Mouse (Mus musculus): ENCODE data around the gene Larp1. TPM values are rescaled to one million over a fixed set of nuclear protein-coding genes. Genes with fewer than 3 reads are reported as not detected.

Larp1 gene
- 43.0 and 56.5 TPM in 2 replicates for polyA plus RNA-seq (2012; rRNA removed)

DNA sequence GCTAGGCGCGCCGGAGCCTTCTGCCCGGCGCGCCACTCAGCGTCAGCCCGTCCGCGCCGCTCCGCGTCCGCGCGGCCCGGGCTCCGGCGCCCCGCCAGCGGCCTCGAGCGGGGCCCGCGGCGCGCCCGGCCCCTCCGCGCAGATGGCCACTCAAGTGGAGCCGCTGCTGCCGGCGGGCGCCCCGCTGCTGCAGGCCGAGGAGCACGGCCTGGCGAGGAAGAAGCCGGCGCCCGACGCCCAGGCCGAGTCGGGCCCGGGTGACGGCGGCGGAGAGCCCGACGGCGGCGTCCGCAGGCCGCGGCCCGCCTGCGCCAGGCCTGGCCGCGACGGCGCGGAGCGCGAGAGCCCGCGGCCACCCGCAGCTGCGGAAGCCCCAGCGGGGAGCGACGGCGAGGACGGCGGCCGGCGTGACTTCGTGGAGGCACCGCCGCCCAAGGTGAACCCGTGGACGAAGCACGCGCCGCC, at the start of gene Larp1:
TSS of gene Larp1 (plus strand) at position 14 of the 465 bp plus-strand sequence.
- no peak for DNase-seq (ENCODE audit: low read depth)

DNA sequence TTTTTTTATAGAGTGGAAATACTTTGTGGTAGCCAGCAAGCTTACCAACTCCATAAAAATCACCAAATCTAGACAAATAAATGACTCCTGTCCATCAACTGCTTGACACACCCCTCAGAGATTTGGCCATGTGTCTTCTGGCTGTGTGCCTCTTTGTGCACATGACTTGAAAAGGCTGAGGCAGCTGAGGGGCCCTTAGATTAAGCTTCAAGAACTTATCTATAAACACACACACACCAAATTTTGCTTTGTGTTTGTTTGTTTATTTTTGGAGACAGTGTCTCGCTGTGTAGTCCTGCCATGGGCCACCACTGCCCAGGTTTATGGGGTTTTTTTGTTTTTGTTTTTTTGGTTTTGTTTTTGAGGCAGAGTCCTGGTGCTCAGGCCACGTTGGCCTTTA, 48.9 kb upstream of the Larp1 start:
- no peak for DNase-seq (ENCODE audit: low read depth)

DNA sequence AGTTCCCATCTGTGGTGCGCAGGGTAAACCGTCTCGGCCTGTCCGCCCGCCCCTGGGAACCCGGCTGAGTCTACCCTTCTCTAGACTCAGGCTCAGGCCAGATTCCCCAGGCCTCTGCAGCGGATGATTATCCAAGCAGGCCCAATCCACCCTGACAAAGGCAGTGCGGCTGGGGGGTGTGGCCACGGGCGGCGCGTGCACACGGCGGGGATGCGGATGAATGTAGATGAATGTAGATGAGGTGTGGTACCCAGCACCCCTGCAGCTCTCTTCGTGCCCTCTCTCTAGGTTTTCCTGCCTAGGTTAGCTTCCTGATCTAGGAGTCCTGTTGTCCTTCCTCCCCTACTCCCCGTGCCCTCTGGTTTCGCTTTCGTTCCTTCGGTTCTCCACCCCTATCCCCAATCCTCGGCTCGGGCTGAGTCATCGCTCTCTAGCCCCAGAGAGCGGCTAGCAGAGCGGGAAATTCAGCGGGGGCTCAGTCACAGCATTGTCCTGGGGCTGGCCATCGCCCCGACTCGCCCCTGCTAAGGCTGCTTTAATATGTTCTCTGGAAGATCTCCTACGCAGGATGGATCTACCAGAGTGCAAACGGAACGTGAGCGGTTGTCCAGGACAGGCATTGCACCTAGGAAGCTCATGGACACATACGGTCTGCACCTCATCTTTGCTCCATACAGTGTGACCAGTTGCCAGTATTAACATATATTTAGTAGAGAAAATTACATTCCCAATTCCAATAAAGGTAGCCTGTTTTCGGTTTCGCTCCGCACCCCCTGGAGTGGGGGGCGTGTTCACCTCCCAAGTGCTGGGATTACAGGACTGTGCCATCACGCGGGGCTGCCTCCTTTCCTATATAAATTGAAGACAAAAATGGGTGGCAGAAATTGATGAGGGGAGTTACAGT, 46.2 kb upstream of the Larp1 start:
- DNase-seq (ENCODE audit: low read depth) = no peak

- no peak for DNase-seq (ENCODE audit: low read depth)
Measured at GRCm38 (mm10) chr11:57963291-57963870, 45.5 kb upstream of the Larp1 start.

DNA sequence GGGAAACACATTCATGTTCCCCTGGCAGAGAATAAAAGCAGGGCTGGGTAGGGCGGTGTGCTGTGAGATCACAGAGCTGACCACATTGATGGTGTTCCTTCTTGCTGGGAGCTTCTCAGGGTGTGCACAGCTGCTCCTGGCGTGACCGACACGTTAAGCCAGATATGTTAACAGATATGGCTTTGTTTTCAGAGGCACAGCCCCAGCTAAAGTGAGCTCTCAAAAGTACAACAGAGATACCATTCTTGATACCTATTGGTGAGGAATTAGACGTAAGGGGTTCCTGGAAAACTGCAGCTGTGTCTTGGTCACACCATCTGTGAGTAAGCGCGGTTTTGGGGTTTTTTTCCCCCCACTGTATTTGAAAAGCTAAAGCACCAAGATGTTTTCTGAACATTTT, 42.2 kb upstream of the Larp1 start:
- DNase-seq (ENCODE audit: low read depth) = no peak

- DNase-seq (ENCODE audit: low read depth) = no peak
Measured at GRCm38 (mm10) chr11:57968301-57968700, 40.6 kb upstream of the Larp1 start.

DNA sequence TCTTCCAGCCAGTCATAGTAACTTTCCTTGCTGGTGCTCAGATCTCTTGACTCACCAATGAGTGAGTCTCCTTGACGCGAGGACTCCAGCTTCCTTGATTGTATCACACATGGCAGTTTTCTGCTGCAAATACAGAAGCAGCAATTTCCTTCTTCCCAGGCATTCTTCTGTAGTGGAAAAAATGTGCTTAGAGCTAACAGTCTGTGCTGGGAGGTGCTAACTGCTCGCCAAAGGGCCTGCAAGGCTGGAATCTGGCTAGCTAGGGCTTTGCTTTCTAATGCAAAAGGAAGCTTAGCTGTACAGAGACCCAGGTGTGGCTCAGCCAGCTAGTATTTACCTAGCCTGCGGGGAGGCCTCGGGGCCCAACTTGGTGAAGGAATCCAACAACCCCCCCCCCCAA, 38.3 kb upstream of the Larp1 start:
- no peak for DNase-seq (ENCODE audit: low read depth)

DNA sequence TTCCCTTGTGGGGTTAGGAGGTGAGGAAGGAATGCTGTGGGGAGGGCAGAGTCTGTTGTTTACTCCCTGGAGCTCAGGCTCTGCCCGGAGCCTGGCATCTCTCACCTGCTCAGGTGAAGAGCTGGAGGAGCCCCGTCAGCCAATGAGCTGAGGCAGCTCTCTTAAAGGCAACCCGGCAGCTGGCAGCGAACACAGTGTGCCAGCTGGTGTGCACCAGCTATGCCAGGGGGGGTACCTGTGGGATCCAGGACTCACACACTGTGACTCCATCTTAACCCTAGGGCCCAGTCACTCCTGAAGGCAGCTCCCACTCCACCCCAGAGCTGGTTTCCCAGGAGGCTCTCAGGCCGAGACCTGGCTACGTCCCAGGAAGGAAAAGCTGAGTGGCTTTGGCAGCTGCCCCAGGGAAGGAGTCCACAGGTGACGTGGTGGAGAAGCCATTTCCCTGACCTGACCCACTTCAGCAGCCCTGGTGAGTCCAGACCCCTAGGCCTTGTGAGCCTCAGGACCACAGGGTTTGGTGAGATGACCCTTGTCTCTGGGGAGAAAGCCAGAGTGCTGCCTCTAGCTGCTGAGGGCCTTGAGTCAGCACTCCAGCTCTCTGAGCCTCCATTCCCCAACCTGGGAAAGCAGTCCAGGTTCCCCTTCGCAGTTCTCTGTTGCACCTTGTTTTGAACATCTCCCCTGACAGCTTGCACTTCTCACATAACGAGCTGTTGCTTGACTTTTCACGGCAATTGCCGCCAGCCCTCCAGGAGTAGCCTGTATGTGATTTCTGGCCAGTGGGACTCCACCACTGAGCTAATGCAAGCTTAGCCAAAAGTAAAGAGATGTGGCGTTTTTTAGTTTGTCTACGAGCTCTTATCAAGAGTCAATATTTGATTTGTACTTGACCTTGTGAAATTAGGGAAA, 35.6 kb upstream of the Larp1 start:
- DNase-seq (ENCODE audit: low read depth) = no peak

GRCm38 (mm10) chr11:57973913-57974234, 35.0 kb upstream of the Larp1 start:
- DNase-seq (ENCODE audit: low read depth) = no peak

GRCm38 (mm10) chr11:57975876-57976275, 33.0 kb upstream of the Larp1 start:
- DNase-seq (ENCODE audit: low read depth) = no peak

GRCm38 (mm10) chr11:57977681-57978080, 31.2 kb upstream of the Larp1 start:
- no peak for DNase-seq (ENCODE audit: low read depth)

- no peak for DNase-seq (ENCODE audit: low read depth)
Measured at GRCm38 (mm10) chr11:57979621-57980020, 29.2 kb upstream of the Larp1 start.

- DNase-seq (ENCODE audit: low read depth) = no peak
Measured at GRCm38 (mm10) chr11:57981083-57981809, 27.6 kb upstream of the Larp1 start.

- no peak for DNase-seq (ENCODE audit: low read depth)
Measured at GRCm38 (mm10) chr11:57983480-57984342, 25.2 kb upstream of the Larp1 start.

GRCm38 (mm10) chr11:57984343-57984666, 24.6 kb upstream of the Larp1 start:
- no peak for DNase-seq (ENCODE audit: low read depth)

- DNase-seq (ENCODE audit: low read depth) = no peak
Measured at GRCm38 (mm10) chr11:57985485-57985884, 23.4 kb upstream of the Larp1 start.

DNA sequence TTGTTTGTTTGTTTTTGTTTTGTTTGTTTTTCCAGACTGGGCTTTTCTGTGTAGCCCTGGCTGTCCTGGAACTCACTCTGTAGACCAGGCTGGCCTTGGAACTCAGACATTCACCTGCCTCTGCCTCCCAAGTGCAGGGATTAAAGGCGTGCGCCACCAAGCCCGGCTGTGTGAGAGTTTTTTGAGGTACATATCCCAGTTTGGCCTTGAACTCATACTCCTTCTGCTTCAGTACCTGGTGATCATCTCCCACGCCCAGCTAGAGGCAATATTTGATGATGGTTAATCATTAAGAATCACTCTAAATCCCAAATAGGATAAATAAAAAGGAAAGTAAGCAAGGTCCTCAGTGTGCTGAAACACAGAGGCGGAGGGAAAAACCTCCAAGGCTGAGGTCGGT, 22.8 kb upstream of the Larp1 start:
- DNase-seq (ENCODE audit: low read depth) = no peak

- DNase-seq (ENCODE audit: low read depth) = no peak
Measured at GRCm38 (mm10) chr11:57986456-57986855, 22.4 kb upstream of the Larp1 start.

DNA sequence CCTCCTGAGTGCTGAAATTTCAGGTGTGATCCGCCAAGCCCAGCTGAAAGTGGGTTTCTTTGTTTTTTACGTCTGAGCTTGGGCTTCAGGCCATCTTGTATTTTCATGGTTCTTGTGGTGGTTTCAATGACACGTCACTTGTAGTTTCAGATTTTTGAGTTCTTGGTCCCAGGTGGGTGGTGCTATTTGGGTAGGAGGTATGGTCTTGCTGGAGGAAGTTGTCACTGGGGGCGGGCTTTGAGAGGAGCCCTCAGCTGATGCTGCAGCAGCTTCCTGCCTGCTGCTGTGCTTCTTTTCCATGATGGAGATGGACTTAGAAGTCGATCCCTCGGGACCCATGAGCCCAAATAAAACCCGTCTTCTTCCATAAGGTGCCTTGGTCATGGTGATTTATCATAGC, 22.0 kb upstream of the Larp1 start:
- no peak for DNase-seq (ENCODE audit: low read depth)

GRCm38 (mm10) chr11:57998168-57998567, 10.7 kb upstream of the Larp1 start:
- no peak for DNase-seq (ENCODE audit: low read depth)

- no peak for DNase-seq (ENCODE audit: low read depth)
Measured at GRCm38 (mm10) chr11:57998872-57999271, 10.0 kb upstream of the Larp1 start.

Data from gonadal fat pad, adult 2 months (tissue).